Mouse (Mus musculus) cortical plate, adult 2 months (tissue): Measurements from ENCODE around the gene Mlkl. TPM values are rescaled to one million over a fixed set of nuclear protein-coding genes. Genes with fewer than 3 reads are reported as not detected.

Experiments used
- H3K27ac ChIP-seq: fragments of 200-500 bp; 2 replicates; pipeline ENCODE4 v1.5.1; 2012; ENCODE audit warnings: low read length, control low read depth, inconsistent platforms; ENCODE audit not compliant: insufficient read depth
- H3K4me1 ChIP-seq: fragments of 200-500 bp; 2 replicates; pipeline ENCODE4 v1.6.1; 2011; ENCODE audit warnings: low read length; ENCODE audit not compliant: control insufficient read depth, insufficient read depth
- H3K4me3 ChIP-seq: fragments of 200-500 bp; 2 replicates; pipeline ENCODE4 v1.5.1; 2011; ENCODE audit warnings: mild to moderate bottlenecking, low read length, control low read depth; ENCODE audit not compliant: insufficient read depth
- CTCF ChIP-seq: fragments of 200-500 bp; IDR thresholded peaks from 2 replicates; pipeline ENCODE4 v1.5.1; 2011; ENCODE audit warnings: mild to moderate bottlenecking, control low read depth, low read length; ENCODE audit not compliant: insufficient read depth; ENCODE audit errors: extremely low read depth
- POLR2A ChIP-seq: fragments of 200-500 bp; IDR thresholded peaks from 2 replicates; pipeline ENCODE4 v1.6.1; 2011; ENCODE audit warnings: mild to moderate bottlenecking, low read length, control low read depth; ENCODE audit not compliant: insufficient read depth; ENCODE audit errors: extremely low read depth
- polyA plus RNA-seq: library from polyadenylated mRNA; depleted of rRNA; stranded (reverse); fragments of >200 nt; gene quantifications from 2 replicates; pipeline ENCODE4 v1.2.3, GENCODE M21; 2012; rRNA removed

Mlkl gene
- polyA plus RNA-seq, result 0.25 and 0.38 TPM in 2 replicates

DNA sequence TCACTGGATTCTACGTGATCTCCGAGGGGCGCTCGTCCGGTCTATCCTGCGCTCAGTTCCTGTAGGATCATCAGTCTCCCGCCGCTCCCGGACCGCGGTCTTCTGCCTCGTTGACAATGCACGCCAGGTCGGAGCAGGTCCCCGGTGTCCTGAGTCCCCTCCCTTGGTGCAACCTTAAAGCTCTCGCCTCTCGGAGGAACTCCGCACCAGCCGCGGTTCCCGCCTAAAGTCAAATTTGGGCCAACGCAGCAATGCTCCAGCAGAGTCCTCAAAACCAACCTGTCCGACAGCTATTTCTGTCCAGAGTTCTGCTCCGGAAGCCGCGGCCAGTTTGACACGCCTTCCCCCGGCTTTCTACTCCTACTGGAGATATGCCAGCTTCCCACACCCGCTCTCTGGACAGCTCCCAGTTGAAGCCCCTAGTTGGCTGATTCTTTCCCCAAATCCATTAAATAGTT, at the start of gene Mlkl:
TSS of gene Mlkl (minus strand) at position 288 of the 458 bp plus-strand sequence.
- TF ChIP-seq POLR2A, result no peak
- TF ChIP-seq CTCF, result no peak
- Histone ChIP-seq H3K27ac (no peak within 1 kb of the TSS), H3K4me1 (no peaks in the 10 kb centered on the region), H3K4me3 (peak within 1 kb of the TSS; percentile 33; the same call in 1 of the 2 replicates)

DNA sequence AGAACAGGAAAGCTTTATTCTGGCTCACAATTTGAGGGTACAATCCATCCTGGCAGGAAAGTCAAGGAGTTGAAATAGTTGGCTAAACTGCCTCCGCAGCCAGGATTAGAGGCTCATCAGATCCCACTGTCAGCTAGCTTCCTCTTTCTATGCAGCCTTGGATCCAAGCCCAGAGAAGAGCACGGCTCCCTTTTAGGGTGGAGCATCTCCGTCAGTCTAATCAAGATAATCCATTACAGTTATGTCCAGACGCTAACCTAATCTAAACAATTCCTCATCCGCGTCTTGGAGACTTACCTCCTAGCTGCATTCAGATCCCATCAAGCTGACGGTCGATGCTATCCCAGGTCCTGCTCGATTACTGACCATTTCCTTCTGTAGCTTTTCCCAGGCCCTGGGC, 47.9 kb upstream of the Mlkl start:
- no peaks in the 10 kb centered on the region for H3K4me1 ChIP-seq
- H3K27ac ChIP-seq, result no peak overlapping the region
- TF ChIP-seq POLR2A, result no peak
- no peak for TF ChIP-seq CTCF
- no peak overlapping the region for H3K4me3 ChIP-seq

DNA sequence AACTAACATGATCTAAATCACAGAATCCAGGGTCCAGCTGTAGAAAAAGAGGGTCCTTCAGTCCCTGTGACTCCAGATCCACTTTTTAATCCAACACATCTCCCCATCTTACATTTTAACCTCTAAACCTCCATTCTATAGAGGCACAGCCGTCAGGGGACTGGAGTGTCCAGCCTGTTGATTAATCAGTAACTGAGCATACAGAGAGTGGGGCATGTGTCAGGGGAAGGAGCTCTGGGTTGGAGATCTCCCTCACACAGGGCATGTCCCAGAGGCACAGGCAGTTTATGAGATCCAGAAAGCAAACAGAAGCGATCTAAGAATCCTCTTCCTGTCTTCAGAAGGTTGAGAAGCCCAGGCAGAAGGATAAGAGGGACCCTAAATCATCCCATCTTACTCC, 46.7 kb upstream of the Mlkl start:
- TF ChIP-seq CTCF, result no peak
- TF ChIP-seq POLR2A, result no peak
- no peaks in the 10 kb centered on the region for H3K4me1 ChIP-seq
- no peak overlapping the region for H3K4me3 ChIP-seq
- no peak overlapping the region for H3K27ac ChIP-seq

DNA sequence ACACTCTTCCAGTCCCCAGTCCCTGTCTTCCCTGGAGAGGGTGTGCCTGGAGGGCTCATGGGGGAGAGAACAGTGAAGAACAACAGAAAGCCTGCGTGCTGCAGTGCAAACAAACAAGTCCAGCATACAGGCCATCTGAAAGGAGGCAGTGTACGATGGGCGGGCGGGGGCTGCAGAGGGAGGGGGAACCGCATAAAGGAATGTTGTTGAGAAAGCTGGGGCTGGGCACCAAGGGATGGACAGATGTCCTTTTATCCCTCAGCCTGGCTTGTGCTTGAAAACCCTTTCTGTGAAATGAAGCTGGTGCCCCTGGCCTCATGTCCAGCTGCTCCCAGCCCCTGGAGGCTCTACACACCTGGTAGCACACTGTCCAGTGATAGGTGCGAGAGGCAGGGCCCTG, 37.2 kb upstream of the Mlkl start:
- H3K27ac ChIP-seq, result peak overlapping the region; percentile 88
- H3K4me1 ChIP-seq, result no peaks in the 10 kb centered on the region
- TF ChIP-seq POLR2A, result no peak
- TF ChIP-seq CTCF, result no peak
- H3K4me3 ChIP-seq, result no peak overlapping the region

DNA sequence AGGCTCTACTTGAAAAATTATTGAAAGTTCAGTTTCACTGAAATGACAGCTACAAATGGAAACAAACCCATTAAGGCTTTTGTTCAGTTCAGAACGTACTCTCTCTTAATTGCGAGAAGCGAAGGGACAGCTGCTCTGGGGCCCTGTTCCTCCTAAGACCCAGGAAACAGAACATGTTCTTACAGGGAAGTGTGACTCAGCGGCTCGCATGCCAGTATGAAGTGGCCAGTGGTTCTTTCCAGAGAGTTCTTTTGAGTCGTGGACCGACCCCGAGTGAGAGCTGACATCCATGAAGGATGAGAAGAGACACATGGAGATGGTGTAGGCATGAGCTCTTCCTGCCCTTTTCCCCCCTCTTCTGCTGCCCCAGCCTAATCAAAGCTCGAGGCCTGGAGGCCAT, 31.7 kb upstream of the Mlkl start:
- Histone ChIP-seq H3K4me3 (no peak overlapping the region), H3K27ac (no peak overlapping the region), H3K4me1 (no peaks in the 10 kb centered on the region)
- TF ChIP-seq POLR2A (no peak), CTCF (no peak)

DNA sequence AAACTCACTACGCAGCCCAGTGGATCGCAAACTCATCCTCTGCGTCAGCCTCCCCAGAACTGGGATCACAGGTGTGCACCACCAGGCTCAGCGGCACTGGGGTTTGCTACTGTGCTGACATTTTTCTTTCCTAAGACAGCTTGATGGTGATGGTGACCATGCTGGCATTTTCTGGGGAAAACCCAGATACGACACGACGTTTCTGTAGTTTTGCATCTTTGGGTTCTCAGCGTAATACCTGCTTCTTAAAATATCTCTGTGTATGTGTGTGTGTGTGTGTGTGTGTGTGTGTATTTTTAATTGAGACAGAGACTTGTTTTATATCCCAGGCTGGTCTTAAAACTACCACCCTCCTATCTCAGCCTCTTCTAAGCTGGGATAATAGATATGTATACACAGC, 29.4 kb upstream of the Mlkl start:
- no peak for TF ChIP-seq POLR2A
- TF ChIP-seq CTCF, result no peak
- no peak overlapping the region for H3K4me3 ChIP-seq
- H3K4me1 ChIP-seq, result no peaks in the 10 kb centered on the region
- no peak overlapping the region for H3K27ac ChIP-seq

DNA sequence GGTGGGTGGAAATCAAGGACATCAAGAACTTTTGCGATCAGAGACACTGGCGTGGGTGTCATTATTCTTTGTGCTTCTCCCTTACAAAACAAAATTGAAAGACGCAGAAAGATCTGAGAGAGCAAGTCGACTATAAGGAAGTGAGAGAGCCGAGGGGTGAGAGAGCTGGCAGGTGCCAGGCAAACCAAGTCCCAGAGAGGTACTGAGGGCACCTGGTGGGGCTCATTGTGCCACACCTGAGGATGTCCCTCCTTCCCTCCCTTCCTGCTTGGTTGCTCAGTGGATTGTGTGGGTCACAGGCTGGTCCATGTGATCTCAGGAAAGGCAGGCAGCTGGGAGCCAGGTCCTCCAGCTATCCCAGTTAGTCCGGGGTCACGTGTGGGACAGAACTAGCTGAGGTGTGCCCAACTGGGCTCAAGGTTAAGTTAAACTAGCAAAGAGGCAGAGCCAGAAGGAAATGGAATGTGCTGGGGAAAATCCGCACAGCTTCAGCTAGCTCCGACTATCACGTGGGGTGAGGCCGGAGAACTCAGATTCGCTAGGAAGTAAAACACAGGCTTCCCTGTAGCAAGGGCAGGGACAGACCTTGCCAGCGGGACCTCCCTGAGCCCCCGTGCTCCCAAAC, 28.7 kb upstream of the Mlkl start:
- Histone ChIP-seq H3K27ac (no peak overlapping the region), H3K4me1 (no peaks in the 10 kb centered on the region), H3K4me3 (no peak overlapping the region)
- TF ChIP-seq POLR2A, result no peak
- TF ChIP-seq CTCF, result no peak

DNA sequence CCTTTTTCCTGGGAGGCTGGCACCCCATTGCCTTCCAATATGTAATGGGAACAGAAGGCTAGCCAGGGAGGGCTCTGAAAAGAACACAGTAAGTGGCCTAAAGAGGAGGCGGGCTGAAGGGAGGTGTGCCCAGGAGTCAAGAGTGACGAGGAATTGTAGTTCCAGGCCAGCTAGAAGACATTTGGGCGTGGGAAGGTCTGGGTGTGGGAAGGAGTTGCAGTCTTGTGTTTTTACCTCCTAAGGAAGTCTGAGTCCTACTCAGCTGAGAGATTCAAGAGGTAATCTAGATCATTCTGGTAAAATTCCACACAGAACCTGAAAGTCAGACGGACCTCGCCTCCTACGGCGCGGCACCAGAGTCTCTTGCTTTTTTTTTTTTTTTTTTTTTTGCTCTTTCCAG, 25.5 kb upstream of the Mlkl start:
- Histone ChIP-seq H3K27ac (no peak overlapping the region), H3K4me3 (no peak overlapping the region), H3K4me1 (no peaks in the 10 kb centered on the region)
- no peak for TF ChIP-seq CTCF
- TF ChIP-seq POLR2A, result no peak

DNA sequence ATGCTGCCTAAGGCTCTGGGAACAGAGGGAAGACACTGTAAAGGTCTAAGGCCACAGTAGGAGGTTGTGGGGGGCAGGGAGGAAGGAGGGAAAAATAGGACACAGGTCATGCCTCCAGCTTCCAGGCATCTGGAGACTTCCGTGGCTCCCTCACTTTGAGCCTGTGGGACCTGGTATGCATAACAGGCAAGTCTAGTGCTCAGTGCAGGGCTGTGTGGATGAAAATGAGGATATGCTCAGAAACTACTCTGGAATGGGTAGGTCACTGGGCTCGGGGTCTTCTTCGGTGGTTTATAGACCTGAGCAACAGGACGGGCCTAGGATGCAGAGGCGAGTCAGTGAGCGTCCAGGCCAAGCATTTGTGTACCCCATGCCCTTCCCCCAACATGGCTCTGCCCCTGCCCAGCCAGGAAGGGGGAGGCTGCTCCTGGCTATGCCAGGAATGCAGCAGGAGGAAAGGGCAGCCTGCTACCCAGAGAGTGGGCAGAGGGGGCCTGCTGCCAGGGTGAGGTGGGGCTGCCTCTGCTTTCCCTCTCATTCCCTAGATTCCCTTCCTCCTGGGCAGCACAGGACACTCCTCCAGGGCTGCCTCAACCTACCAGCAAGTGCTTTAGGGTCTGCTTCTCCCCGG, 22.7 kb upstream of the Mlkl start:
- H3K4me1 ChIP-seq, result no peaks in the 10 kb centered on the region
- TF ChIP-seq POLR2A (no peak), CTCF (no peak)
- H3K4me3 ChIP-seq, result no peak overlapping the region
- no peak overlapping the region for H3K27ac ChIP-seq

DNA sequence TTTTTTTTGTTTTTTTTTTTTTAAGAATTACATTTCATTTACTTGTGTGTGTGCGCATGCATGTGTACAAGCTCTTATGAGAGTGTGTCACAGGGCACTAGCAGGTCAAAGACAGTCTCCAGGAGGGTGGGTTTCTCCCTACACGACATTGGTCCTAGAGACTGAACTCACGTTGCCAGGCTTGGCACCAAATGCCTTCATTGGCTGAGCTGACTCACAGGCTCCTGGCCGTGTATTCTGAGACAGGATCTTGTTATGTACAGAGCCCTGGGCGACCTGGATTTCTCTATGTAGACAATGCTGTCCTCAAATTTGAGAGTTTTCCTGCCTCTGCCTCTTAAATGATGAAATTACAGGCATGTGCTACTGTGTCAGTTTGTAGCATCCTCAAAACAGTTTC, 22.0 kb upstream of the Mlkl start:
- TF ChIP-seq POLR2A, result no peak
- TF ChIP-seq CTCF, result no peak
- Histone ChIP-seq H3K4me3 (no peak overlapping the region), H3K27ac (no peak overlapping the region), H3K4me1 (no peaks in the 10 kb centered on the region)

DNA sequence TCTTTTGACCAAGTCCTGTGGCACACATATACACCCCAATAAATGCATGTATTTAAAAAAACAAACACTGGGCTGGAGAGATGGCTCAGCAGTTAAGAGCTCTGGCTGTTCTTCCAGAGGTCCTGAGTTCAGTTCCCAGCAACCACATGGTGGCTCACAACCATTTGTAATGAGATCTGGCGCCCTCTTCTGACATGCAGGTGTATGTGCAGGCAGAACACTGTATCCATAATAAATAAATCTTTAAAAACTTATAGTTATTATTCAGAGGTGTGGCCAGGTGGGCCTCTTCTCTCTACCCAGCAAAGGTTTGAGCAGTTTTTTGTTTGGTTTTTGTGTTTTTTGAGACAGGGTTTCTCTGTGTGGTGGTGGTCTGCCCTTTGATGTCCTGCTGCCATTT, 20.9 kb upstream of the Mlkl start:
- H3K27ac ChIP-seq, result no peak overlapping the region
- no peaks in the 10 kb centered on the region for H3K4me1 ChIP-seq
- H3K4me3 ChIP-seq, result no peak overlapping the region
- no peak for TF ChIP-seq CTCF
- TF ChIP-seq POLR2A, result no peak
